Mouse (Mus musculus) testis, adult 2 months (tissue): ENCODE measurements at regions not wholly inside any gene's neighbourhood (a gene's known extent, or its start where the extent isn't known, plus 50 kb on each side); places are given as distances from the start of the nearest gene placed in this dataset.

Source experiments
- CTCF ChIP-seq: fragments of 200-500 bp; IDR thresholded peaks from 2 replicates; pipeline ENCODE4 v1.5.1; 2012; ENCODE audit warnings: low read depth, mild to moderate bottlenecking, inconsistent platforms, low read length, moderate library complexity; ENCODE audit not compliant: control insufficient read depth, insufficient read depth, insufficient replicate concordance
- POLR2A ChIP-seq: fragments of 200-500 bp; IDR thresholded peaks from 2 replicates; pipeline ENCODE4 v1.6.1; 2012; ENCODE audit warnings: low read depth, mild to moderate bottlenecking, inconsistent platforms, low read length, moderate library complexity; ENCODE audit not compliant: control insufficient read depth

GRCm38 (mm10) chr3:37858624-37859302 is 134.5 kb upstream of the Gm5148 start:
- TF ChIP-seq CTCF (no peak), POLR2A (no peak)
